Mouse (Mus musculus) hindbrain, embryonic 14.5 days (tissue): ENCODE results near the gene Atg9b. TPM values are rescaled to one million over a fixed set of nuclear protein-coding genes. Genes with fewer than 3 reads are reported as not detected.
A peak's percentile ranks its signal among the peaks of the same experiment; 100 is the strongest.

ENCODE experiments used
- ATAC-seq: fragments of 200-750 bp; cut with Nextera tagmentation; 2 replicates; pipeline ENCODE4 v1.8.0; 2017; ENCODE audit warnings: moderate number of reproducible peaks, mild to moderate bottlenecking, moderate TSS enrichment, moderate library complexity; ENCODE audit not compliant: low FRiP score
- DNase-seq: peaks from one replicate; pipeline ENCODE4 v3.0.0-alpha.2; 2015; ENCODE audit warnings: low spot score
- H3K27ac ChIP-seq: fragments of 300-500 bp; sonication (generic); 2 replicates; pipeline ENCODE4 v1.5.1; 2014; ENCODE audit warnings: mild to moderate bottlenecking, moderate library complexity
- H3K27me3 ChIP-seq: fragments of 300-500 bp; sonication (generic); 2 replicates; pipeline ENCODE4 v1.6.1; 2014; ENCODE audit warnings: mild to moderate bottlenecking, low read length, mixed read lengths; ENCODE audit not compliant: control insufficient read depth, insufficient read depth
- H3K36me3 ChIP-seq: fragments of 300-500 bp; sonication (generic); replicated peaks from 2 replicates; pipeline ENCODE4 v1.6.1; 2014; ENCODE audit not compliant: control insufficient read depth, insufficient read depth
- H3K4me1 ChIP-seq: fragments of 300-500 bp; sonication (generic); replicated peaks from 2 replicates; pipeline ENCODE4 v1.6.1; 2014; ENCODE audit warnings: antibody characterized with exemption, low read length, mixed read lengths; ENCODE audit not compliant: control insufficient read depth, insufficient read depth
- H3K4me2 ChIP-seq: fragments of 300-500 bp; sonication (generic); replicated peaks from 2 replicates; pipeline ENCODE4 v1.6.1; 2014; ENCODE audit warnings: mild to moderate bottlenecking, moderate library complexity
- H3K4me3 ChIP-seq: fragments of 300-500 bp; sonication (generic); replicated peaks from 2 replicates; pipeline ENCODE4 v1.5.1; 2014; ENCODE audit warnings: mild to moderate bottlenecking, low read length
- H3K9ac ChIP-seq: fragments of 300-500 bp; sonication (generic); 2 replicates; pipeline ENCODE4 v1.6.1; 2014
- H3K9me3 ChIP-seq: fragments of 300-500 bp; sonication (generic); 2 replicates; pipeline ENCODE4 v1.6.1; 2016; ENCODE audit warnings: low read length; ENCODE audit not compliant: control insufficient read depth
- WGBS: fragments of 180-500 bp; shearing (Covaris S2); extraction: QIAGEN DNeasy Blood & Tissue Kit; methylation state at CpG from one replicate; pipeline ENCODE4 v1.1.7; 2014; 5-methylcytosine and 5-hydroxymethylcytosine counted together
- polyA plus RNA-seq: library from polyadenylated mRNA; unstranded; fragments of >200 nt; fragmentation: Nextera tagmentation; extraction: Ambion mirVana; gene quantifications from 2 replicates; pipeline ENCODE4 v1.2.1, GENCODE M21; 2014

The Atg9b gene
- polyA plus RNA-seq, result 1.6 and 2.4 TPM in 2 replicates

- Histone ChIP-seq H3K4me2 (no peak within 1 kb of the TSS), H3K4me1 (peaks cover 16% of the 10 kb centered on the region), H3K9ac (no peak within 1 kb of the TSS), H3K36me3 (no peaks in the 10 kb centered on the region), H3K27me3 (peaks cover 16% of the 10 kb centered on the region), H3K4me3 (no peak within 1 kb of the TSS), H3K27ac (no peak within 1 kb of the TSS), H3K9me3 (no peaks in the 10 kb centered on the region)
- WGBS, result 82% methylated on average over 7 of the region's 7 CpGs
- ATAC-seq (no peak), DNase-seq (no peak)
These were observed at the start of gene Atg9b for GRCm38 (mm10) chr5:24391864-24392263. TSS of gene Atg9b (minus strand) at chr5:24392143.

GRCm38 (mm10) chr5:24441187-24441586, 49.2 kb upstream of the Atg9b start:
- Histone ChIP-seq H3K4me1 (peaks cover 18% of the 10 kb centered on the region), H3K36me3 (peaks cover 39% of the 10 kb centered on the region), H3K4me2 (no peak overlapping the region), H3K9ac (no peak overlapping the region), H3K9me3 (no peaks in the 10 kb centered on the region), H3K27me3 (no peaks in the 10 kb centered on the region), H3K27ac (no peak overlapping the region), H3K4me3 (no peak overlapping the region)
- 91% methylated on average over 8 of the region's 8 CpGs for WGBS
- DNase-seq (no peak), ATAC-seq (no peak)

- H3K9ac ChIP-seq, result no peak overlapping the region
- H3K36me3 ChIP-seq, result peaks cover 59% of the 10 kb centered on the region
- H3K4me2 ChIP-seq, result no peak overlapping the region
- 94% methylated on average over 8 of the region's 8 CpGs for WGBS
- H3K4me1 ChIP-seq, result no peaks in the 10 kb centered on the region
- H3K9me3 ChIP-seq, result no peaks in the 10 kb centered on the region
- DNase-seq (no peak), ATAC-seq (no peak)
- no peak overlapping the region for H3K4me3 ChIP-seq
- no peaks in the 10 kb centered on the region for H3K27me3 ChIP-seq
- H3K27ac ChIP-seq, result no peak overlapping the region
These were observed 42.0 kb upstream of the Atg9b start for GRCm38 (mm10) chr5:24433993-24434392.

GRCm38 (mm10) chr5:24428596-24428995, 36.7 kb upstream of the Atg9b start:
- H3K4me3 ChIP-seq, result no peak overlapping the region
- H3K4me2 ChIP-seq, result peak overlapping the region; percentile 77; the same call in 1 of the 2 replicates
- ATAC-seq (no peak), DNase-seq (no peak)
- H3K4me1 ChIP-seq, result peaks cover 31% of the 10 kb centered on the region
- no peaks in the 10 kb centered on the region; the same call in 1 of the 2 replicates for H3K27me3 ChIP-seq
- no peak overlapping the region for H3K27ac ChIP-seq
- H3K9ac ChIP-seq, result no peak overlapping the region
- 16% methylated on average over 9 of the region's 9 CpGs for WGBS
- H3K36me3 ChIP-seq, result peaks cover 32% of the 10 kb centered on the region
- no peaks in the 10 kb centered on the region for H3K9me3 ChIP-seq

GRCm38 (mm10) chr5:24427981-24428402, 36.0 kb upstream of the Atg9b start:
- WGBS, result 8% methylated on average over 15 of the region's 15 CpGs
- Histone ChIP-seq H3K27me3 (no peaks in the 10 kb centered on the region; the same call in 1 of the 2 replicates), H3K36me3 (peaks cover 29% of the 10 kb centered on the region), H3K4me2 (peak overlapping the region; percentile 77; the same call in 1 of the 2 replicates), H3K9me3 (no peaks in the 10 kb centered on the region), H3K27ac (no peak overlapping the region), H3K4me3 (no peak overlapping the region), H3K4me1 (peaks cover 32% of the 10 kb centered on the region), H3K9ac (0 out of 2 replicates have a peak overlapping the region, but pooled peaks have one; percentile 5)
- DNase-seq, result no peak
- no peak for ATAC-seq

- Histone ChIP-seq H3K36me3 (peaks cover 22% of the 10 kb centered on the region), H3K4me3 (no peak overlapping the region), H3K9me3 (no peaks in the 10 kb centered on the region), H3K4me2 (peak overlapping the region; percentile 77; the same call in 1 of the 2 replicates), H3K9ac (no peak overlapping the region), H3K27me3 (no peaks in the 10 kb centered on the region; the same call in 1 of the 2 replicates), H3K4me1 (peaks cover 39% of the 10 kb centered on the region), H3K27ac (no peak overlapping the region)
- 14% methylated on average over 12 of the region's 12 CpGs for WGBS
- DNase-seq, result no peak
- ATAC-seq, result no peak
These were observed 35.3 kb upstream of the Atg9b start for GRCm38 (mm10) chr5:24427285-24427633.

GRCm38 (mm10) chr5:24426556-24427284, 34.8 kb upstream of the Atg9b start:
- Histone ChIP-seq H3K27me3 (no peaks in the 10 kb centered on the region; the same call in 1 of the 2 replicates), H3K9ac (0 out of 2 replicates have a peak overlapping the region, but pooled peaks have one; percentile 70), H3K27ac (no peak overlapping the region), H3K4me1 (peaks cover 44% of the 10 kb centered on the region), H3K4me2 (peak overlapping the region; percentile 77), H3K9me3 (no peaks in the 10 kb centered on the region), H3K4me3 (peak overlapping the region; percentile 49; the same call in 1 of the 2 replicates), H3K36me3 (peaks cover 17% of the 10 kb centered on the region)
- 16% methylated on average over 9 of the region's 9 CpGs for WGBS
- DNase-seq (no peak), ATAC-seq (no peak)

- Histone ChIP-seq H3K27ac (peak overlapping the region; percentile 3; the same call in 1 of the 2 replicates), H3K9ac (peak overlapping the region; percentile 70), H3K4me3 (peak overlapping the region; percentile 49), H3K4me2 (peak overlapping the region; percentile 77), H3K36me3 (peaks cover 10% of the 10 kb centered on the region), H3K27me3 (no peaks in the 10 kb centered on the region; the same call in 1 of the 2 replicates), H3K4me1 (peaks cover 44% of the 10 kb centered on the region), H3K9me3 (no peaks in the 10 kb centered on the region)
- WGBS, result under 1% methylated on average over 10 of the region's 10 CpGs
- ATAC-seq, result no peak
- no peak for DNase-seq
These were observed 34.1 kb upstream of the Atg9b start for GRCm38 (mm10) chr5:24426037-24426432.

- H3K36me3 ChIP-seq, result peaks cover 9% of the 10 kb centered on the region; the same call in 1 of the 2 replicates
- peaks cover 44% of the 10 kb centered on the region for H3K4me1 ChIP-seq
- peak overlapping the region; percentile 49 for H3K4me3 ChIP-seq
- ATAC-seq (no peak), DNase-seq (no peak)
- H3K9me3 ChIP-seq, result no peaks in the 10 kb centered on the region
- H3K4me2 ChIP-seq, result peak overlapping the region; percentile 77
- WGBS, result 0% methylated on average over 28 of the region's 30 CpGs
- peak overlapping the region; percentile 3; the same call in 1 of the 2 replicates for H3K27ac ChIP-seq
- peak overlapping the region; percentile 70 for H3K9ac ChIP-seq
- H3K27me3 ChIP-seq, result no peaks in the 10 kb centered on the region; the same call in 1 of the 2 replicates
These were observed 33.6 kb upstream of the Atg9b start for GRCm38 (mm10) chr5:24425421-24426036.
